Mouse (Mus musculus) urinary bladder, postnatal 14 days (tissue): Measurements from ENCODE around the gene Pcbp3.
A peak's percentile ranks its signal among the peaks of the same experiment; 100 is the strongest.
"Not testable (repeated sequence)": the region's sequence is repeated elsewhere in the genome, so short reads cannot be mapped to it uniquely, and the experiment has no call there.

Experiments used
- DNase-seq: peaks from one replicate; pipeline ENCODE4 v3.0.0; 2021; ENCODE audit warnings: low spot score

The Pcbp3 gene

DNA sequence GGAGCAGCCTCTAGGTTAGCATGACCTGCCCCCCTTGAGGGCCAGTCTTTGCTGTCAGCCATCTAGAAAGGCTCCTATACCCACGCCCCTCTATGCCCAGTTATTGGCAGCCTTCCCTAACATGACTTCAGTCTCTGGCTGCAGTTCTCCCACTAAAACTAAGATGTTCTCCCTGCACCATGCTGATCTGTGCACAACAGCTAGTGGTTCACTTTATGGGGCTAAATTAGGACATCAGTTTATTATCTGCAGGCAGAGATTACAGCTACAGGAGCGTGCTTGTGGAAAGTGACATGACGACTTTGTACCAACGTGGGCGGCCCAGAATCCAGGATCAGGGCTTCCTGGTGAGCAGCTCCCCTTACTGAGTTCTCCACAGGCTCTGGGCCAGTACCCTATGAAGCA, 160.4 kb downstream of the Pcbp3 start:
- DNase-seq = no peak

DNA sequence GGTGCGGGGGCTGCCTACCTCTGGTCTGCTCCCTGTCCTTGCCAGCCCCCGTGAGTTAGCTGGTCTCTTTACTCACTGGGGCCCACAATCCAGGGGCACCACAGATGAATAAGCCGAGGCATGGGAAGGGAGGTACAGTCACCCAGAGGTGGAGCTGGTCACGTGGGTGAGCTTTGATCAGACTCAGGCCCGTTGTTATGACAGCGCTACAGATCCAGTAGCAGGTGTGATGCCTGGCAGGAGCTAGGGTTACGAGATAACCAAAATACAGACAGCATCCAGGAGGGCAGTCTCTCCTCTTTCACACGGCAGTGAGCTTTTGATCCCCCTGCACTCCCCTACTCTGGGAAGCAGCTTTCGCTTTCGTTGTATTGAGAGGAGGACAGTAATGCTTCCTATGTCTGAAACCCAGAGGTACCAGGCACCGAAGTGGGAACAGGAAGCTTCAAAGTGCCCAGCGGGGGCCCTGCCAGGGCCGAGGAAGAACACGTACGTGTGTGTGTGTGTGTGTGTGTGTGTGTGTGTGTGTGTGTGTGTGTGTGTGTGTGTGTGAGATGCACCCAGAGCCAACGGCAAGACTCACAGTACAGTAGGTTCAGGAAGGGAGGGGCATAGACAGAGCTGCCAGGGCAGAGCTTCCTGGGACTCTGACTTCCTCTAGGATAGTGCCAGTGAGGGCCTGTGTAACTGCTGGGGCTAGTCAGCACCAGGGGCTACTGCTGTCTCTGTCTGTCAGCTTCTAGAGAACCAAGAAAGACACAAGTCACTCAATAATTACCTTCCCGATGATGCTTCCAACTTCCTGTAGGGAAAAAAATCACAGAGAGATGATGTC, 162.7 kb downstream of the Pcbp3 start:
- DNase-seq = no peak

DNA sequence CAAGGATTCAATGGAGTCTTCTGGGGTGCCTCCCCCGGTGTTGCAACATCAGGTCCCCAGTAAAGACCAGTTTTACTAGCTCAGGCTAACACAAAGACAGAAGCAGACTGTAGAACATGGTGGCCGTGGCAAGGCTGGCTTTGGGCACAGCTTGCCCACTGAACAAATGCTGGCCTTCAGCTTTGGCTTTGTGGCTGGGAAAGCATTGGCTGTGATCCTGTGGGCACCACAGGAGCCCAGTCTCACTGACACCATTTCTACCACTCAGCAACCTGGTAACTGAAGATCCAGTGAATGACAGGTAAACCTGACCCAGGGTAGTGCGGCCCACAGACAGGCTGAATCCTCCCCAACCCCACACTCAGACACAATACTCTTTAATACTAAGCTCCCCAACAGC, 167.6 kb downstream of the Pcbp3 start:
- no peak for DNase-seq

DNA sequence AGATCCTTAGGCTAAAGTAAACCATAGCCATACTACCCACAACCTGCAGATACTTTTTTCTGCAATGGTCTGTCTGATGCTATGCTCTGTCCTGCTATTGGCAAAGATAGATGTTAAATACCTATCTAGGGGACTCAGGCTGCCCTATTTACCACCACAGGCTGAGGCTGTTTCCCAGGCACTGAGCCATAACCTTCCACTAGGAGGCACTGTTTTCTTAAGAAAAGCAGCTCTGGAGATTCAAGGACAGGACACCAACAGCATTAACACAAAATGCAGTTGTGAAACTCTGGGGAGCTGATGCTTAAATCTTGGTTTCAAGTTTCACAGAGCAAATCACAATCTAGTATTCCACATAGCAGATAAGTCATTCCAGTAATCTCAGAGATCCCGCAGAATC, 170.2 kb downstream of the Pcbp3 start:
- peak; percentile 37 for DNase-seq

DNA sequence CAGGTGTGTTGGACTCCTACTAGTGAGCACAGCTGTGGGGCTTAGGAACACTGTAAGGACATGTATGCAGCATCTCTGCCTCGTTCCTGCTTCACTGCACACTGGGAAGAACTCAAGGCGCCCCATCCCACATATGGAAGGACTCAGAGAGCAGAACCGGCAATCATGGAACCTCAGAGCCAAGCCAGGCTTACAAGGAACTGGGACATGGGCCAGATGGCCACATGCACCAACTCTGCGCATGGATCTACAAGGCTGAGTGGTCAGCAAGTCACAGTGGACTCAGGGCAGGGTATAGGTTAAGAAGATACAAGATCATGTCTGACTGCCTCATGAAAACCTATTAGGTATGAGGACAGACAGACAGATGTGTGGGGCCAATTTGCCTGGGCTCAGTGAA, 171.8 kb downstream of the Pcbp3 start:
- DNase-seq = no peak

DNA sequence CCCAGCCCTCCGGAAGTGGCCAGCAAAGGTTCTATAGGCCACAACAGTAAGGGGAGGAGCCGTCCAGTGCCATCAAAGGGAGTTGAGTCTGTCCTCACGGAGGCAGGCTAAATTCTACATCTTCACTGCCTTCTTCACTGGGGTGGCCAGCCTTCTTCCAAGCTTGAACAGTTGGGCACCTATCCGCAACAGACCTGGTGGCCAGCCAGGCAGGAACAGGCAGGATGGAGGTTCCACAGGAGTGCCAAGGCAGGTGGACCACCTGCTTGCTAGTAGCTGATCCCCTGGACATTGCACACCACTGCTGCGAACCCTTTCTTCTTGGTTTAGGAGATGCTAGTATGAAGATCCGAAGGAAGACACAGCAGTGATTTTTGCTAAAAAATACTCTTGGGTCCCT, 176.4 kb downstream of the Pcbp3 start:
- DNase-seq = no peak

DNA sequence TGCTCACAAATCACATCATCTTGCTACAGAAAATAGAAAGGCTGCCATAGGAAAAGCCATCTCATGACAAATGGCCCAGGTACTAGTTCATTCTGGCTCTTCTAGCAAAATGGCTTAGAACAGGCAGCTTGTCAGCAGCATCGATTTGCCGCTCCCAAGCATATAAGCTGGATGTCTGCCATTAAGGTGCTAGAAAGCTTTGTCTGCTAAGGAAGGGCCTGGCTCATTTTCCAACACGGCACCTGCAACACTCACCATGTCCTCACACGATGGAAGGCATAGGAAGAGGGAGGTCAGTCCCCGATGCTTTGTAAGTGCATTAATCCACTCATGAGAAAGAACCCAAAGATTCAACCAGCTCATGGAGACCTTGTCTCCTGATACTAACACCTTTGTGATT, 182.5 kb downstream of the Pcbp3 start:
- DNase-seq = no peak

DNA sequence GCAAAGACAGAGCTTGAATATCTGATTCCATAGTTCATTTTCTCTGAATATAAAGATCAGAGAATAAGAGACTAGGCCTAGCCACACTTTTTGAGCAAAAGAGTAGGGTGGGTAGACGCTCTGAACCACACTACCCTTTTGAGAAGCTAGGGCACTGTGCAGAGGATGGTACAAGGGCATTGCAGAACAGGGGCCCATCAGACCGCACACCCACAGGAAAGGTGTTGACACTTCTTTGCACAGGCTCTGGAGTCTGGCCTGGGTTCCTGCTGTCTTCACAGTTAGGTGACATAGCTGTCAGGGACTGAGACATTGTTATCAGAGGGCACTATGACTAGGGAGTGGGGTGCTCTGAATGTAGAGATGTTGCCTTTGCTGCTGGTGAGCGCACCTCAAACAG, 190.1 kb downstream of the Pcbp3 start:
- no peak for DNase-seq

DNA sequence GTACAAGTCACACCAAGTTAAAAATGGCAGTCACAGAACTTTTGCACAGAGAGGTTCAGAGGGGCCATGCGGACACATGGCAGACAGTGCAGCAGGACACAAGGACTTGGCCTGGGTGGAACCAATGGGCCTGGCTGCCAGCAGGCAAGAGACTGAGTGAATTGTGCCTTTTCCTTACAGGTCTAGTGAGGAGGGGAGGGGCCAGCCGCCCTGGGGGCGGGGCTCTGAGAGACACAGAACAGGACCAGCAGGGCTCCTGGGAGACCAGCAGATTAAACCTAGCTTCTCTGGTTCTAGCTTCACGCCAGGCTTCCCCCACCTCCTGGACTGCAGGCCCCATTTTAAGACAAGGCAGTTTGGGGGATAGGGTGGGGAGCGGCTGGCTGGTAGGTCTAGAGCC, 190.6 kb downstream of the Pcbp3 start:
- DNase-seq = no peak

DNA sequence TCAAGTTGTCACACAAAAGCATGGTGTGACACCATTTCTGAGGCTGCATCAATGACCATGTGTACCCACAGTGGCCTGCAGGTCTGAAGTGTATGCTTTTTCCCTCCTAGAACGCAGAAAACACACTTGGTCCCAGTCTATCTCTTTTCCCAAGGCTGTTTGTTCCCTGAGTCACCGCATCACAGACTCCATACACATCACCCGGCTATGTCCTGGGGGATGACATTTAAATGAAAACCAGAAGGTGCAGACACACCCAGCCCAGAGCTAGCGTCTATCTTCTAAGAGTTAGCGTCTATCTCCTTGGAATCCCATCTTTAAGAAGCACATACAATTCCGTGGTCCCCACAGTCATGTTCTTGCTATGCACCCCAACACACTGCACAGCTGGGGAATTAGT, 192.1 kb downstream of the Pcbp3 start:
- no peak for DNase-seq

DNA sequence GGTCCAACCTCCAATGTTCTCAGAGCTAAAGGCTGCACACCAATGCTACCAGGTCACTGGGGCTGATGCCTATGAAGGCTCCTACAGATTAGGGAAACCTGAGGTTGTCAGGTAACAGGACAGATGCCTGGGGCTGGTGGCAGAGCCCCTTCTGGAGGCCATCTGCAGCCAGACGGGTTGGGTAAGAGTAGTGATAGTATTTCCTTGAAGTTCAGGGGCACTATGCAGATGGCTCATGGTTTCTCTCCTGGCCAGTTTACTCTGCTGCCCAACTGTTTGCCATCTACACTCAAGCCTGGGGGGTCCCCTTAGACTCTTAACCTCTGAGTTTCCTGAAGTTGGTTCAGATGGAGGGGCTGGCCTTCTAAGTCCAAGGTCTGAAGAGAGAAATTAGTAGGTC, 195.5 kb downstream of the Pcbp3 start:
- DNase-seq = no peak

DNA sequence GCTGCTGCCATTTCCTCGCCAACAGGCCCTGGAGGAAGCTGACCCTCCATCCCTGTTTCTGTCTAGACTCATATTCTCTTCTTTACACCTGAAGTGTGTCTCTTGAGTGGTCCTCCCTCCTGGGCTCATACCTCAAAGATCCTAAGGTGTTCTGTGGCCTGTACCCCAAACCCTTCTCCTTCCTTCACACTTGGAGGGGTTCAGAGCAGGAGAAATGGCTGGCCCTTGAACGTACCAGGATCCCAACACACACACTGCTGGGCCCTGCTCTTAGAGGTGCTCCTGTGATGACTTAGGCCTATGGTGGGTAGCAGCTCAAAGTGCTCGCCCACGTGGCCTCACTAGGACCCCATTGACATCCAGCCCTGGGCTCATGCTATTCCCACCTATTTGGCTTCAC, 196.8 kb downstream of the Pcbp3 start:
- DNase-seq = no peak

DNA sequence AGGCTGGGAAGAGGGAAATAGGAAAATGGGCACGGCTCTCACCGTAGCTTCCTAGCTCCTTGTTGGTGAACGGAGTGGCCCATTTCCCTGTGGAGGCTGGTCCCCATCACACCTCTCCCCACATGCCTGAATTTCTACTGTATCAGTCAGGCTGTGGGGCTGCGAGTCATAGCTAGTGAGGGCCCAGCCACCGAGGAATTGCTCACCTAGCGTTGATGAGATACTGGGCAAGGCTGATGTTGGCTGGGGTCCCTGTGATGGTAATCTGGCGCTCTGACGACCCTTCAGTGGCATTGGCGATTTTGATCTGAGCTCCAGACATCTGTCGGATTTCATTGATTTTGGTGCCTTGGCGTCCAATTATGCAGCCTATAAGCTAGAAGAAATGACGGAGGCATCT, 198.7 kb downstream of the Pcbp3 start:
- no peak for DNase-seq

DNA sequence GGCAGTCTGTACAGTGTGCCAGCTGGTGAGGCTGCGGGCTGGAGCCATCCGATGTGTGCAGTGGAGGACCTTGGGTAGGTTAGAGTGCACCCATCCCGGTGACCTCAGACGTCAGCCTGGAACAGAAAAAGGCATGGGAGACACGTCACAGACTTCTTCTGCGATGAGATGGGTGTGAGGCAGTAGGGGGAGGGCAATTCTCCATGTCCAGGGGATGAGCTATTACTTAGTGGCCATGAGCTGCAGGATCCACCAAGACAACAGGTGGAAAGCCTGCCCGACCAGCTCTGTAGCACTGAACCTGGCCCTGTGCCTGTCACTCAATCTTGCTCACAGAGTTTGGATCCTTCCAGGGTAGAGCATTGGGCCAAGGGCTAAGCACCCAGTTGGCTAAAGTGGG, 199.3 kb downstream of the Pcbp3 start:
- DNase-seq = no peak

DNA sequence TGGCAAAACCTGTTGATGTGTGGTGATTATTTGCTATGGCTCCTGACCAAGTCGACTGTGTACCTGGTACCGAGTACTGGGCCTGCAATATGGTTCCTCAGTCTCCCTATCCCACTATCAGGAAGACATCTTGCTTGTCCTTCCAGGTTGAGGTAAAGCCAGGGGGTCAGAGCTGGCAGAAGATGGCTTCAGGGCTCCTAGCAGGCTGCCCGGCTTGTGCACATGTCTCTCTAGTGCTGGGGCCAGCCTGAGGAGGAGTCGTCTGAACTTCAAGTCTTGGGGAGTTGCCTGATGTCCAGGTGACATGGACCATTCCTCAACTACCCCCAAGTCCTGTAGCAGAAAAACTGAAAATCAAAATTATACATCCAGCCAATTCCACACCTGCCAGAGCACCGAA, 201.8 kb downstream of the Pcbp3 start:
- DNase-seq = no peak

DNA sequence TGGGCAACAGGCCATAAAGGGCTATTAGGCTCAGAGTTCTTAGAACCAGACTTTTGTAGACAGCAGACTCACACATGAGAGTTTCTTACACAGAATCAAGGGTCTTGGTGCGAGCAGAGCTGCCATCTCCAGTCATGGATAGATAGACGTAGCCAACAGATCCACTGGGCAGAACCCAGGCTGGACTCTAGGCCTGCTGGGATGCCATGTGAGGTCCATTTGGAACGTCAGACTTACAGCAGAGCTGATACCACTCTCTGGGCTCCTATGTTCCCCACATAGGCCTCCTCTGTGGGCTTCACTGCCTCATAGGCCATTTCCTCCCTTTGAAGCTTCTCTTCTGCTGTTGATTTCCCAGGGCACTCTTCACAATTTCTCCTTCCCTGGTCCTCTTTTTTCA, 208.0 kb downstream of the Pcbp3 start:
- DNase-seq = no peak

DNA sequence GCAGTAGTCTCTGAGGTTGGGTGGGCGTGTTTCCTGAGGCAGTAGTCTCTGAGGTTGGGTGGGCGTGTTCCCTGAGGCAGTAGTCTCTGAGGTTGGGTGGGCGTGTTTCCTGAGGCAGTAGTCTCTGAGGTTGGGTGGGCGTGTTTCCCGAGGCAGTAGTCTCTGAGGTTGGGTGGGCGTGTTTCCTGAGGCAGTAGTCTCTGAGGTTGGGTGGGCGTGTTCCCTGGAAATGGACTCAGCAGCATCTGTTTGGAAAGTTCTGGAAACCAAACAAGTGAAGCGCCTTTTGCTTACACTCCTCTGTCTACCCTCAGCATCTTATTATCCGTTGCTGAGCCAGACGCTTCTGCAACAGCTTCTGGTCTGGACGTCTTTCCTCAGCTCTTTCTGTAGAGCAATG, 217.4 kb downstream of the Pcbp3 start:
- not testable (repeated sequence) for DNase-seq

DNA sequence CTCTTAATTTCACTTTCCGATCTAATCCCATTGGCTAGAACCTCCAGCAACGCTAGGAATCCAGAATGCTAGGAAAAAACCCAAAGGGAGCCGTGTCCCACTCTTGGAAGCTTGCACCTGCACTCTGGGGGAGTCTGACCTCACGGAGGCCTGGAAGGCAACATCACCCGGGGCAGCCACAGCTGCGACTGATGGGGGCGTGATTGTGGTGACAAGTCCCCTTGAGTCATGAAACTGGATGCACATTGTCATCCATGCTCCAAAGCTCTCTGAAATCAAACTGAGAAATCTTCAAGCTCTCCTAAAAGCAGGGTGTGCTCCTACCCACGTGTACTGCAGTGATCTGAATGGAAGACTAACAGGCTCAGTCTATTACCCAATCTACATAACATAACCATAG, 224.9 kb downstream of the Pcbp3 start:
- DNase-seq = no peak

DNA sequence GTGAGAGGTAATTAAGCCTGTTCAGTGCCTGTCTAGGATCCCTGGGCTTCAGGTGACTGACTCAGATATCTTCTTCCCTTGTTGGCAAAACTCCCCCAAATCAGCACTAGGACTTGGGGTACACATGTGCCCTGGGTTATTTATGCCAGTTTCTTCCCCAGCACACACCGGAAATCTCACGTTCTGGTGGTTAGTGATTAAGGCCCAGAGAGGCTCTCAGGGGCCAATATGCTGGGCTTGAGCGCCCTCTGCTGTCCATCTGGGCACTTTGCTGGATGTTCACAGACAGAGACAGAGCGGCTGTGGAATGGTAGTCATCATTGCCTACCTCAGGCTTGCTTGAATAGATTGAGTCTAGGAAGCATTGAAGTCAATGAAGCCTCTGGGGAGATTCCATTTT, 226.7 kb downstream of the Pcbp3 start:
- DNase-seq = peak; percentile 82

DNA sequence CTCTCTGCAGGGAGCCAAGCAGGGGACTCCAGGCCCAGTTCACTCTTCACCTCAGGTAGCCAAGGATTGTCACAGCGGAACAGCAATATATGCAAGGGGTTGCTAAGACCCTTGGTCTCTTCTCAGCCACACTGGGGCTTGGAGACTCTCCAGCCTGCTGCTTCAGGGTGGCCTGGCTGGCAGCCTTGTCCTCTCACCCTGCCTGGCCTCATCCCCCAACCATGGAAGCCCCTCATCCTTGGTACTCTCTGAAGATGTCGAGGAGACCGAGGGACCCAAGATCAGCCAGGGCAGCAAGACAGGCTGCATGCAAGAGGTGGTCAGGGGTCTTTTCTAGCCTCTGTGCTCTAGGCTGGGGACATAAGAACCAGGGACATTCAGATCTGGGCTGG, 228.0 kb downstream of the Pcbp3 start:
- DNase-seq = no peak

DNA sequence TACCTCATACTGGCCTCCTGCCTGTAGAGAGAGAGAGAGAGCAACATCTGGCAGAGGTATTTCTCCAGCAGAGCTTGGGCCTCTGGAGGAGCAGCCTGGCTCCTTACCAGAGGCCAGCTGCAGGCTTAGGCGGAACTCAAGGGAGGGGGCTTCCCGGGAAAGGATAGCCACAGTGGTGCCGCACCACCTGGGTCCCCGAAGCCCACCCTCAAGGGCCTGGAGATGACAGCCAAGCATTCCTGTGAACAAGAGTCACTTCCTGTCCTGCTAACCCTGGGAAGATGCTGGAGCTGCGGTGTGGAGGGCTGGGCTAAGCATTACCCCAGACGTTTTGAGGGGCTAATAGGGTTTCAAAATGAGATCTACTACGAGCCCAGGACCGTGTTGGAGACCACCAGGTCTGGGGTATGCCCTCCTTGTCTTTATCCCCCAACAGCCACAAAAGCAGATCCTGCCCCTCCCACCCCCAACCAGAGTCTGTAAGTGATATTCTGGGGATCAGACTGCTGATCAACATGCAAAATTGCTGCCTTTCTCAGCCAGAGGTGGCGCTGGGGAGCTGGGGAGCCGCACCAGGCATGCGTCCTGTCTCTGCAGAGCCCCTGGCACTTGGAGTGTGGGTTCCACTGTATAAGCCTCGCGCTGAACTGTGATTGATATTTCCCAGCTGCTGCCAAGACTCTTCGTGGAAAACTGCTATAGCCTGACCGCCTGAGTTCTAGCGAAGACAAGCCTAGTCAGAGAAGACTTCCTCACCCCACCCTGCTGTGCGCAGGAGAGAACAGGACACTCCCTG, 228.6 kb downstream of the Pcbp3 start:
- DNase-seq = peak; percentile 83

DNA sequence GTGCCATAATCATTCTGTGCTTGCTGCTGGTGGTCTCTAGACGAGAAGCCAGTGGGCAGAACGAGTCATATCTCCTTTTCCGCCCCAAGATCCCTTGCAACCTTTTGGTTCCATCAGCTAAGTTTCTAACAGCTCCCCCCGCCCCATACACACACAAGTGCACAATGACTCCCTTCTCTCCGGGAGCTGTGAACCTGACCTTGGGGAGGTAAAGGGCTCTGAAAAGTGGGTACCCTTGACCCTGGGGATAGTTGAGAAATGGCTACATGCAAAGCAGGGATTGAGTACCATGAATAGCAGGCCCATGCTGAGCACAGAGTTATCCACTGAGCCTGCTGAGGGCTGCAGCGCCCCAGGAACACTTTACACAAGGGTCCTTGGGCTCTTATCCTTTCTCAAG, 229.3 kb downstream of the Pcbp3 start:
- no peak for DNase-seq

DNA sequence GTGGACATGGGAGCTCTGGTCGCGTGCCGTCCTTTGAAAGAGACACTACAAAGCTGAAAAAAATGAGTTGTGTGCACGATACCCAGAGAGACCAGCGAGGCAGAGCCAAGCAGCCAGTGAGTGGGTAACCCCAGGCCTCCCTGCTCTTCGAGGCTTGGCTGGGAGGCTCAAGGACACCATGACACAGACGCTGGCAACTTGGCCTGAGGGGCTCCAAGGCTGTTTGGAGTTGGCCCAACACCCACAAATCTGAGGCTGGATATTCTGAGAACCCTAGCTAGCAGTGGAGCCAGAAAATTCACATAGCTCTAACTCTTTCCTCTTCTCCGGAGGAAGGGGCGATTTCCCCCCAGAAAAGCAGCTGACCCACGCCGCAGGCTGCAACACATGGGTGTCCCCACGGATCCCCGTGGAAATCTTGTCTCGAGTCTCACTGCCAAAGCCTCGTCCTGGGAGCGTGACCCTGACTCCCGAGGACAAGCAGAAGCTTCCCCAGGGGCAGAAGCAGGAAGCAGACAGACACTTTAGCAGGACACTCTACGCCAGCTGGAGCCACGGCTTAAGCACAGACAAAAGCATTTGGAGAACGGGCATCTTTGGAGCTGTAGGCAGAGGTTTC, 230.0 kb downstream of the Pcbp3 start:
- DNase-seq = no peak
